Mouse (Mus musculus) central nervous system, embryonic 11.5 days (tissue): Measurements from ENCODE around the gene Dync2h1. TPM values are rescaled to one million over a fixed set of nuclear protein-coding genes. Genes with fewer than 3 reads are reported as not detected.

Experiments
- polyA plus RNA-seq: library from polyadenylated mRNA; depleted of rRNA; stranded (reverse); fragments of >200 nt; gene quantifications from 2 replicates; pipeline ENCODE4 v1.2.3, GENCODE M21; 2012; rRNA removed

Dync2h1 gene
- 7.5 and 7.9 TPM in 2 replicates for polyA plus RNA-seq

GRCm38 (mm10) chr9:7184172-7184896 is at the start of gene Dync2h1, which contains the start of gene Dcun1d5:
TSS of gene Dync2h1 (minus strand) at chr9:7184446.
TSS of gene Dcun1d5 (plus strand) at chr9:7184520.

Other genes starting within 250 kb of the Dync2h1 start
- gene Dcun1d5, start 74 bp upstream of the Dync2h1 start, polyA plus RNA-seq = 87.8 and 91.9 TPM in 2 replicates
- 0.04 and 0.06 TPM in 2 replicates for gene Mmp13, start 88.1 kb upstream of the Dync2h1 start, polyA plus RNA-seq
- gene Mmp12, start 159.9 kb upstream of the Dync2h1 start, polyA plus RNA-seq = not detected in 2 replicates
- gene Mmp1b, start 203.6 kb upstream of the Dync2h1 start, polyA plus RNA-seq = not detected in 2 replicates